Mouse (Mus musculus) Patski (cell line): ENCODE measurements around the gene Gadd45gip1. TPM values are rescaled to one million over a fixed set of nuclear protein-coding genes. Genes with fewer than 3 reads are reported as not detected.
A peak's percentile ranks its signal among the peaks of the same experiment; 100 is the strongest.

Source experiments
- ATAC-seq: fragments of 100-300 bp; one replicate; pipeline ENCODE4 v1.8.0; 2021
- CTCF ChIA-PET: fragments of 350-600 bp; sonication (Branson Sonifier 250); formaldehyde crosslinking; loops from one replicate; lab custom pipeline; 2022; ENCODE audit warnings: inconsistent platforms; lab: Charles Lee
- POLR2A ChIA-PET: fragments of 350-600 bp; sonication (Branson Sonifier 250); formaldehyde crosslinking; loops from one replicate; lab custom pipeline; 2022; ENCODE audit warnings: antibody characterized with exemption, inconsistent platforms; lab: Charles Lee
- DNase-seq: peaks from one replicate; pipeline ENCODE4 v3.0.0-alpha.2; 2011; ENCODE audit warnings: low read depth, low spot score
- H3K27me3 ChIP-seq: fragments of 371-371 bp; one replicate; pipeline ENCODE4 v1.5.1; 2021
- CTCF ChIP-seq: fragments of 100-300 bp; IDR thresholded peaks from one replicate; pipeline ENCODE4 v1.5.1; 2021
- in situ Hi-C: fragments of 300-500 bp; cut with MboI; formaldehyde crosslinking; loops from 3 replicates; pipeline ENCODE4 v1.11.1; 2018; ENCODE audit warnings: low pct_unique_long_range_greater_than_20kb, mixed read lengths
- polyA plus RNA-seq: library from polyadenylated mRNA; unstranded; gene quantifications from one replicate; pipeline ENCODE4 v1.2.3, GENCODE M21; 2021

Gadd45gip1 gene
- 31.8 TPM for polyA plus RNA-seq

- ChIA-PET CTCF (interaction anchor here (1.8 kb wide), 1 partner anchor 11 kb away, joined by 3 read pairs; no protein-coding TSS in a partner anchor), POLR2A (interaction anchor here (0.7 to 1.6 kb wide), 3 partner anchors 12 to 170 kb away, joined by 3 read pairs; partner anchors contain the start of gene Nacc1)
- DNase-seq, result no peak
- peak; percentile 65 for ATAC-seq
- no peaks in the 10 kb centered on the region for H3K27me3 ChIP-seq
- no peak for TF ChIP-seq CTCF
- in situ Hi-C loops, result no loop called here
Observed at GRCm38 (mm10) chr8:84831490-84831889, at the start of gene Gadd45gip1. Gene Gadd45gip1 (plus strand): TSS chr8:84831522.

GRCm38 (mm10) chr8:84781686-84782505 is 49.4 kb upstream of the Gadd45gip1 start:
- ATAC-seq (no peak), DNase-seq (no peak)
- no peak for TF ChIP-seq CTCF
- POLR2A ChIA-PET, result no interaction called here
- CTCF ChIA-PET, result interaction anchor here (1.3 kb wide), 1 partner anchor 16 kb away, joined by 3 read pairs; no protein-coding TSS in a partner anchor
- no peaks in the 10 kb centered on the region for H3K27me3 ChIP-seq
- in situ Hi-C loops, result no loop called here

- H3K27me3 ChIP-seq, result no peaks in the 10 kb centered on the region
- ChIA-PET POLR2A (no interaction called here), CTCF (interaction anchor here (1.3 kb wide), 1 partner anchor 16 kb away, joined by 3 read pairs; no protein-coding TSS in a partner anchor)
- ATAC-seq, result no peak
- in situ Hi-C loops, result no loop called here
- no peak for DNase-seq
- TF ChIP-seq CTCF, result no peak
Observed at GRCm38 (mm10) chr8:84782680-84783079, 48.6 kb upstream of the Gadd45gip1 start.

- TF ChIP-seq CTCF, result no peak
- in situ Hi-C loops, result no loop called here
- H3K27me3 ChIP-seq, result no peaks in the 10 kb centered on the region
- ChIA-PET CTCF (interaction anchor here (1.3 kb wide), 1 partner anchor 15 kb away, joined by 3 read pairs; no protein-coding TSS in a partner anchor), POLR2A (no interaction called here)
- ATAC-seq (no peak), DNase-seq (no peak)
Observed at GRCm38 (mm10) chr8:84783198-84783918, 48.0 kb upstream of the Gadd45gip1 start.

- CTCF ChIA-PET, result no interaction called here
- DNase-seq, result no peak
- ATAC-seq, result no peak
- POLR2A ChIA-PET, result no interaction called here
- H3K27me3 ChIP-seq, result no peaks in the 10 kb centered on the region
- TF ChIP-seq CTCF, result no peak
- in situ Hi-C loops, result no loop called here
Observed at GRCm38 (mm10) chr8:84783919-84784581, 47.3 kb upstream of the Gadd45gip1 start.

GRCm38 (mm10) chr8:84784681-84785505 is 46.4 kb upstream of the Gadd45gip1 start:
- ChIA-PET CTCF (no interaction called here), POLR2A (no interaction called here)
- no peaks in the 10 kb centered on the region for H3K27me3 ChIP-seq
- no peak for ATAC-seq
- no peak for TF ChIP-seq CTCF
- DNase-seq, result no peak
- in situ Hi-C loops, result no loop called here

- POLR2A ChIA-PET, result no interaction called here
- H3K27me3 ChIP-seq, result no peaks in the 10 kb centered on the region
- ATAC-seq, result no peak
- in situ Hi-C loops, result no loop called here
- no peak for TF ChIP-seq CTCF
- DNase-seq, result no peak
- CTCF ChIA-PET, result no interaction called here
Observed at GRCm38 (mm10) chr8:84785506-84785755, 45.9 kb upstream of the Gadd45gip1 start.

- TF ChIP-seq CTCF, result no peak
- DNase-seq, result no peak
- ATAC-seq, result no peak
- H3K27me3 ChIP-seq, result no peaks in the 10 kb centered on the region
- CTCF ChIA-PET, result interaction anchor here (0.9 kb wide), 1 partner anchor 8 kb away, joined by 3 read pairs; no protein-coding TSS in a partner anchor
- in situ Hi-C loops, result no loop called here
- POLR2A ChIA-PET, result no interaction called here
Observed at GRCm38 (mm10) chr8:84785756-84786677, 45.3 kb upstream of the Gadd45gip1 start.
